Mouse (Mus musculus) C2C12 (cell line): ENCODE measurements at regions not wholly inside any gene's neighbourhood (a gene's known extent, or its start where the extent isn't known, plus 50 kb on each side); places are given as distances from the start of the nearest gene placed in this dataset.

Source experiments
- H3K27me3 ChIP-seq: one replicate; pipeline ENCODE4 v1.6.1; 2011; ENCODE audit not compliant: control insufficient read depth, insufficient read depth, insufficient read length
- H3K36me3 ChIP-seq: one replicate; pipeline ENCODE4 v1.6.1; 2011; ENCODE audit not compliant: control insufficient read depth, insufficient read depth
- H3K4me3 ChIP-seq: one replicate; pipeline ENCODE4 v1.5.1; 2011; ENCODE audit warnings: mild to moderate bottlenecking, control low read depth; ENCODE audit not compliant: poor library complexity, insufficient read depth, severe bottlenecking
- H3K79me2 ChIP-seq: one replicate; pipeline ENCODE4 v1.6.1; 2011; ENCODE audit not compliant: control insufficient read depth, insufficient read depth
- H3K79me3 ChIP-seq: one replicate; pipeline ENCODE4 v1.6.1; 2011; ENCODE audit warnings: low read depth, control low read depth
- H3ac ChIP-seq: one replicate; pipeline ENCODE3; 2011; ENCODE audit warnings: low read depth; ENCODE audit not compliant: control insufficient read depth, insufficient read length
- CEBPB ChIP-seq: IDR thresholded peaks from one replicate; pipeline ENCODE4 v1.6.1; 2011; ENCODE audit warnings: low read depth, mild to moderate bottlenecking, control low read depth, moderate library complexity
- CTCF ChIP-seq: IDR thresholded peaks from one replicate; pipeline ENCODE4 v1.5.1; 2011; ENCODE audit not compliant: control insufficient read depth, insufficient read depth, insufficient read length
- FOSL1 ChIP-seq: IDR thresholded peaks from one replicate; pipeline ENCODE4 v1.8.0; 2011; ENCODE audit warnings: mild to moderate bottlenecking, low read length; ENCODE audit not compliant: poor library complexity, insufficient read depth, severe bottlenecking
- MAX ChIP-seq: IDR thresholded peaks from one replicate; pipeline ENCODE4 v1.6.1; 2011; ENCODE audit warnings: mild to moderate bottlenecking, control low read depth
- MYOD1 ChIP-seq: IDR thresholded peaks from one replicate; pipeline ENCODE4 v1.6.1; 2011; ENCODE audit warnings: low read depth; ENCODE audit not compliant: control insufficient read depth, insufficient read length
- MYOG ChIP-seq: IDR thresholded peaks from one replicate; pipeline ENCODE4 v1.6.1; 2011; ENCODE audit not compliant: control insufficient read depth, insufficient read length; ENCODE audit errors: extremely low read depth
- USF1 ChIP-seq: IDR thresholded peaks from one replicate; pipeline ENCODE4 v1.6.1; 2011; ENCODE audit warnings: low read depth, mild to moderate bottlenecking, control low read depth, moderate library complexity

DNA sequence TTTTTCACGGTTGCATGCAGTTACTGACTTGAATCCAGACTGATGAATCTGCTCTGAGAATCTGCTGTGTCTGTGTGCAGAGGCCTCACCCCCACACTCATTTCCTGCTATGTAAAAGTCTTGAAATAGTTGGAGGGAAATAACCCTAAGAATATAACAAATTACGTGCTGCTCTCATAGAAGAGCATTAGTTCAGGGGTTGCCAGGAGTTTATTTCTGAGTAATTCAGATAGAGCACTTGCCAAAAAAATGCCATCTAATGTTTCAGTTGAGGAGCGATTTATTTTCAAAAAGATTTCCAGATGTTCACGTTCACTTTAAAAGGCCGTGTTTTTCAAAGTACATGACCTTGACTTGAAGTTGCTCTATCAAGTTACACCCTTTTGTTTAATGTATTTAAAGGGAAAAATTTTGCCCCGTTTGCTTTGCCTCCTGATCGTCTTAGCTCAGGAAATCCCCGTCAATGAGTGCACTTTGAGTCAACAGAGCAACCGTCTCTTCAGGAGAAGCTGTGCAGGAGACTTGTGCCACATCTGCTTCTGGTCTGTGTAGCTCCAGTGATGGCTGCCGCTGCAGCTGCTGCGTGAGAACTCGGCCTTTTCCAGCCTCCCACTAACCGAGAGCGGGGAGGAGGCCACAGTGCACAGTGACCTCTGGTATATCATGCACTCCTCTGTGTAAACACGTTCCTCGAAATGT is 50.9 kb upstream of the Sec61g start:
- TF ChIP-seq MYOD1 (no peak), MYOG (no peak), MAX (peak; percentile 20)
- Histone ChIP-seq H3K79me2 (no peaks in the 10 kb centered on the region), H3K36me3 (no peaks in the 10 kb centered on the region), H3K79me3 (no peaks in the 10 kb centered on the region), H3K27me3 (no peaks in the 10 kb centered on the region), H3ac (peak overlapping the region; percentile 6), H3K4me3 (no peak overlapping the region)

DNA sequence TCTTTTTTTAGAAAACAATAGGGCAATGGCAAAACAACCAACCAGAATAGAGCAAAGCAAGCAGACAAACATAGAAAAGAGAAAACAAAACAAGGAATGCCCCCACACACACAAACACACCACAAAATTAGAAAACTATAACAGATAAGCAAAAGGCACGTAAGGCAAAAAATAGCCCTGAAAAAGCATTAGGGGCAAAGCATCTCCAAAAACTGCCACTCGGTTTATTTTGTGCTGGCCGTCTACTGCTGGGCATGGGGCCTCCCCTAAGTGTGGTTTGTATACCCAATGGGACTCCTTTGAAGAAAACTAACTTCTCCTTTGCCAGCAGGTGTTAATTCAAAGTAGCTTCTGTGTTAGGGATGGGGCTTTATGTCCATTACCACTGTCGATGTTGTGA is 53.4 kb upstream of the Sec61g start:
- Histone ChIP-seq H3ac (no peak overlapping the region), H3K27me3 (no peaks in the 10 kb centered on the region), H3K36me3 (no peaks in the 10 kb centered on the region), H3K79me2 (no peaks in the 10 kb centered on the region), H3K79me3 (no peaks in the 10 kb centered on the region), H3K4me3 (no peak overlapping the region)
- TF ChIP-seq CEBPB (no peak), MAX (no peak), FOSL1 (no peak), CTCF (no peak), MYOD1 (no peak), USF1 (no peak), MYOG (no peak)

DNA sequence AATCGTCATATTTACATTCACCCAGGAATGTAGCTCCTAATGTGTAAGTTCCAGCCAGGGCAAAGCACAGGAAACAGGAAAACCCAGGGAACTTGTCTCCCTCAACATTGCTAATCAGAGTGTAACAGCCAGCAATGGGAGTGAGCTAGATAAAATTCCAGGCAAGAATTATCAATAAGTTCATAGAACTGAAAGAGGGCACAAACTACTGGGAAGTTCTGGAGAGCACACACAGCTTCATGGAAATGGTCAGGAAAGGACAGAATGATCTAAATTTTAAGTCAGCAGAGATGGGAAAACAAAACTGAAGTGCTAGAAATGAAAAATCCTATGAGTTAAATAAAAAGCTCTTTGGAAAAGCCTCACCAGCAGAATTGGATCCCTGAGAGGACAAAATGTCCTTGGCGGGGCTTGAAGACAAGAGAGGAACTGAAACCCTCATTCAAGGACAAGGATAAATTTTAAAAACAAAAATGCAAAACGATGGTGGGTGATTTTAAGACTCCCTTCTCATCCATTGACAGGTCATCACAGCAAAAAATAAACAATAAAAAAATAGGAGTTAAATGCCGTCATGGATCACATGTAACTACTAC is 80.9 kb upstream of the Sec61g start:
- H3K36me3 ChIP-seq: no peaks in the 10 kb centered on the region
- TF ChIP-seq MAX (no peak), FOSL1 (no peak), MYOG (no peak), CTCF (no peak), CEBPB (no peak)
- no peaks in the 10 kb centered on the region for H3K79me2 ChIP-seq
- H3K27me3 ChIP-seq: no peaks in the 10 kb centered on the region
- H3K4me3 ChIP-seq: no peak overlapping the region
- no peak overlapping the region for H3ac ChIP-seq
- H3K79me3 ChIP-seq: no peaks in the 10 kb centered on the region

DNA sequence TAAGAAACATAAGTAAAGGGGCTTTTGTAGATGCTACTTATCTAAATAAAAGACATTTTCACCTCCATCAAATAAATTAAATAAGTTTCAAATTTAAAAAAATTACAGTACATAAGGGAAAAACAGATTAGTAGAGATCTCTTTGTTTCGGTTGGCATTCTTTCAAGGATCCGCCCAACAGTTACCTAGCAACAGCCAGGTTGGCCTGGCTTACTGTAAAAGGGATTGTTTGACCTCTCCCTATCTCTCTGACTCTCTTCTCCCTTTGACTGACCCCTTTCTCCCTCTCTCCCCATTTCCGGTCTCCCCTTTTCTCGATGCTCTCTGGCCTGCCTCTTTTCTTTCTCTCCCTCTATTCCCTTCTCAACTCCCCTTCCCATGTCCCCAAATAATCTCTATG is 82.3 kb upstream of the Sec61g start:
- Histone ChIP-seq H3K79me2 (no peaks in the 10 kb centered on the region), H3K4me3 (no peak overlapping the region), H3ac (no peak overlapping the region), H3K27me3 (no peaks in the 10 kb centered on the region), H3K36me3 (no peaks in the 10 kb centered on the region), H3K79me3 (no peaks in the 10 kb centered on the region)
- TF ChIP-seq MYOG (no peak), CTCF (no peak)

DNA sequence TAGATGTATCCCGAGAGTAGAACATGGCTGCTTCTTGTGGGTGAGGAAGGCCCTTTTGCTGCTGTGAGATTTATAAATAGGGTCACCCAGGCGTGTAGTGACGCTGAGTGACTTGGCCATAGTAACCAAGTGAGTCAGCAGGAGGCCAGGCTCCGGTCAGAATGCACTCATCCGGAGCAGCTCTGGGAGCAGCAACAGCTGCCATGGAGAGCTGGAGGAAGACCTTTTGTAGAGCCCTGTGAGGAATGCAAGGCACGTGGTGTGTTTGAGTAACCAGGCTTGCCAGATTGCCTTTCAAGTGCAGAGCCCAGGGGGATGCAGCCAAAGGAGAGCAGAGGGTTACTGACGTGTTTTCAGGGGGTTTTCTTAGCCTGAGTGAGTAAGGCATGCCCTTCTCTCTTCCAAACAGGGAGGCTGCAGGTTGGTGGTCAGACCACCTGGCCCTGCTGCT is 83.2 kb upstream of the Sec61g start:
- H3K79me2 ChIP-seq: no peaks in the 10 kb centered on the region
- H3K79me3 ChIP-seq: no peaks in the 10 kb centered on the region
- no peaks in the 10 kb centered on the region for H3K36me3 ChIP-seq
- TF ChIP-seq CTCF (no peak), CEBPB (peak; percentile 41), MAX (peak; percentile 98), MYOG (no peak), MYOD1 (peak; percentile 96), FOSL1 (peak; percentile 73), USF1 (peak; percentile 96)
- no peak overlapping the region for H3ac ChIP-seq
- no peaks in the 10 kb centered on the region for H3K27me3 ChIP-seq
- H3K4me3 ChIP-seq: no peak overlapping the region

DNA sequence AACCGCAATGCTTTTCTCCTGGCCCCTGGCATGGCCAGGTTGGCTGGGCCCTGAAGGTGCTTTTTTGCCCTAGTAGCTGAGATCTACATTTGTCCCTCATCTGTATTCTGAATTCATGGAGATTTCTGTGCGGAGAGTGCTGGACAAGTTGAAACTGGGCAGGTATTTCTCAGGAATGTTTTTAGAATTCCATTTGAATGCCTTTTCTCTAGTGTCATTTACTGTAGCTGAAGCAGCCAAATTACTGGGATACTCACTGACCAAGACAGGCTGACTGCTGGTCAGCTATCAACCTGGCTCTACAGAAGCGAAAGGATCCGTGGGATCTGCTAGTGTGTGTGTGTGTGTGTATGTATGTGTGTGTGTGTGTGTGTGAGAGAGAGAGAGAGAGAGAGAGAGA is 83.7 kb upstream of the Sec61g start:
- peak overlapping the region; percentile 45 for H3ac ChIP-seq
- H3K79me3 ChIP-seq: no peaks in the 10 kb centered on the region
- H3K27me3 ChIP-seq: no peaks in the 10 kb centered on the region
- TF ChIP-seq CEBPB (no peak), MYOG (no peak), USF1 (no peak), CTCF (no peak), MYOD1 (no peak), FOSL1 (no peak), MAX (no peak)
- no peak overlapping the region for H3K4me3 ChIP-seq
- H3K79me2 ChIP-seq: no peaks in the 10 kb centered on the region
- H3K36me3 ChIP-seq: no peaks in the 10 kb centered on the region
